Mouse (Mus musculus) neural tube, embryonic 10.5 days (tissue): ENCODE data around the gene Dlgap1.
A peak's percentile ranks its signal among the peaks of the same experiment; 100 is the strongest.
"Not testable (repeated sequence)": the region's sequence is repeated elsewhere in the genome, so short reads cannot be mapped to it uniquely, and the experiment has no call there.

Experiments
- DNase-seq: peaks from one replicate; pipeline ENCODE4 v3.0.0-alpha.2; 2017; ENCODE audit warnings: low spot score; ENCODE audit errors: extremely low spot score

Gene Dlgap1

DNA sequence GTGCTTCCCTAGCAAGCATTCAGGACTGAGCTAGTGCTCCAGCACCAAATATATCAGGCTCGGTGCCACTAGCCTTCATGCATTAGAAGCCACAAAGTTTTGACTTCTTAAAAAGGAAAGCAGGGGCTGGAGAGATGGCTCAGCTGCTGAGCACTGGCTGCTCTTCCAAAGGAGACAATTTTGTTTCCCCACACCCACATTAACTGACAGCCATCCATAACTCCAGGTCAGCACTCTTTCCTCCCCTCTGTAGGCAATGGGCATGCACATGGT is 828.8 kb downstream of the Dlgap1 start:
- no peak for DNase-seq

DNA sequence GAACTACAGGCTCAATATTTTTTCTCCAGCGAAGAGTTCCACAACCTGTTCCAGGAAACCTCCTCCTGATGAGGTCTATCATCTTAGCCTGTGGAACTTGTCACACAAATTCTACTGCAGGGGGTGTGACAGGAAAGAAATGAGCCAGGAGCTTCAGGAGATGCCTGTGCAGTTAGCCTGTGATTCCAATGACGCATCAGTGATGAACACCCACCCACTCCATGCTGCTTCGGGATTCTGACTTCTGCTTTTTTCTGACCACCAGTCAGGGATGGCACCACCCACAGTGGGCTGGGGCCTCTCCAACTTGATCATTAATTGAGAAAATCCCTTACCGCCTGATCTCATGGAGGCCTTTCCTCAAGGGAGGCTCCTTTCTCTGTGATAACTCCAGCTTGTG is 830.4 kb downstream of the Dlgap1 start:
- no peak for DNase-seq

DNA sequence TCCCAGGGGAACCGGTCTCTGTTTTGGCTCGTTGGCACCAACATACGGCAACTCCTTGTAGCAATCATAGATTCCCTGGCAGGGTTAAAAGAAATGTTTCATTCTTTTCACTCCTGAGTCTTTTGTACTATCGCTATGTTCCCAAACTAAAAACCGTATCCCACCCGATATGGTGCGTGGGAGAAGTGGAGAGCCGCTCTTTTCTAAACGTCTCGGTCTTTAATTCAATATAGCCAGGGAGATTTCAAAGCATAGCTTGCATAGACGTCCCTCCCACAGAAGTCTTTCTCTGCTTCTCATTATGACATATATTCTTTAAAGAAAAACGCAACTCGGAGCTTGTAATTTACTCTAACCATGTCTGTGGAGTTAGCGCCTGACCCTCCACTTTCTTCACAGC is 833.1 kb downstream of the Dlgap1 start:
- no peak for DNase-seq

DNA sequence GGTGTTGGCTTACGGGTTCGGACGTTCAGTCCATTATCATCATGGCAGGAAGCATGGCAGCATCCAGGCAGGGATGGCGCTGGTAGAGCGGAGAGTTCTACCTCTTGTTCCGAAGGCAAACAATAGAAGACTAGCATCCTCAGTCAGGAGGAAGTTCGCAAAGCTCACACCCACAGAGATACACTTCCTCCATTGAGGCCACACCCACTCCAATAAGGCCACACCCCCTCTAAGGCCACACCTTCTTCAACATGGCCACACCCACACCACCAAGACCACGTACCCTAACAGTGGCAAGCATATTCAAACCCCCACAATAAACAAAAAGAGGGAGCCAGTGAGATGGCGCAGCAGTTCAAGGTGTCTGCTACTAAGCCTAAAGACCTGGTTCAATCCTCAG is 837.0 kb downstream of the Dlgap1 start:
- DNase-seq = no peak

DNA sequence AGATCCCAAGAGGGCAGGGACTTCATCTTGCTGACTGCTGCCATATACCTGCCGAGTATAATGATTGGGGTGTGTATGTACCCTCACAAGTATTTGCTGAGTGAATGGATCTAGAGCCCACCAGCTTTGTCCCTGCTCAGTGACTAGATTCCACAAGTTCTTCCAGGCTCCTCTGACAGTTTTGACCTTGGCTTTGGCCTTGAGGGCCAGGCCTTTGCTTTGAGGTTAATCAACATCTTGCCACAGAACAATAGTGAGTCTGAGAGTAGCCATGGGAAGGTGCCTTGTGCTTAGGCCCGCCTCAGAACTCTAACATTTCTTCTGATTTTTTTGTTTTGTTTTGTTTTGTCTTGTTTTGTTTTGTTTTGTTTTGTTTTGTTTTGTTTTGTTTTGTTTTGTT is 837.7 kb downstream of the Dlgap1 start:
- DNase-seq = no peak

DNA sequence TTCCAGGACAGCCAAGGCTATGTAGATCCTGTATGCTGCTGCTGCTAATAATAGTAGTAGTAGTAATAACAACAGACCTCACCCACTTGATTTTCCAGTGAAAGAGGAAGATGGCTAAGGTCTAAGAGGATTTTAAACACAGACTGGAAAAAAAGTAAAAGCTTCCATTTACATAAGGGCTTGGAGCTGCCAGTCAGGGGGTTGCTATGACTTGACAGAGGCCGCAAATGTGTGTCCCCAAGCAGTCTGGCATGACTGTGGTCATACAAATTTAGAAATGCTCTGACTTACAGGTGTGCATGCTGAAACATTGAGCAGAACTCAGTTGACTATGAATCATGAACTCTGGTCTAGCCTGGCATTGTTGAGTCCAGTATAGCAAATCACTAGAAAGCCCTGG is 839.0 kb downstream of the Dlgap1 start:
- no peak for DNase-seq

DNA sequence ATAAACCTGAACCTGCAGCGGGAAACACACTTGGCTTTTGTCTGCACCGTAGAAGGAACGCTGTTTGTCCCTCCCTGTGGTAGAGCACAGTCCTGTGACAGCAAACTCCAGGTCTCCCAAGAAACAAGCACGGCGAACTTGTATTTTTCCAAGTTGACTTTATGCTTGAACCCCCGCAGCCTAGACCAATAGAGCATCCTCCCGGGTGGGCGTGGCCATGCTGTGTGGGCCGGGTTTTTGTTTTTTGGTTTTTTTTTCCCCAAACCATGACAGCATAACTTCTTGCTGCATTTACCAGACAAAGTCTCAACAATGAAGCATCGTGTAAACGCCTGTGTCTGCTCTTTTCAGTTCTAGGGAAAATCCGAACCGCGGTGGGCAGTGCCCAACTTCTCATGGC is 840.0 kb downstream of the Dlgap1 start:
- DNase-seq = no peak

DNA sequence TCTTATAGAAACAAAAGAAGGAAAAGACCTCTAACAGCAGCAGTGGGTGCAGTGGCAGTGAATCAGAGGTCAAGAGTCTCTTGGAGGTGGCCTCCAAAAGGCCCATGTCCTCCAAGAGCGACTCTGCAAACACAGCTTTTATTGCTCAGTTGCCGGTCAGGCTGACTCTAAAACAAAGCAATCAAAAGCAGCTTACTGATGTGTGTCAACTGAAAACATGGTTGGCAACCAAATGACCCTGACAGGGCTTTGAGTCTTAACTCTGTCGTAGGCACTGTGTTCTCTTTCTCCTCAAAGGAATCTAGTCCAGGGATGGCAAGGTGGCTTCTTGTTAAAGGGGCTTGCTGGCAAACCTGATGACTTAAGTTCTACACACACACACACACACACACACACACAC is 840.9 kb downstream of the Dlgap1 start:
- no peak for DNase-seq

DNA sequence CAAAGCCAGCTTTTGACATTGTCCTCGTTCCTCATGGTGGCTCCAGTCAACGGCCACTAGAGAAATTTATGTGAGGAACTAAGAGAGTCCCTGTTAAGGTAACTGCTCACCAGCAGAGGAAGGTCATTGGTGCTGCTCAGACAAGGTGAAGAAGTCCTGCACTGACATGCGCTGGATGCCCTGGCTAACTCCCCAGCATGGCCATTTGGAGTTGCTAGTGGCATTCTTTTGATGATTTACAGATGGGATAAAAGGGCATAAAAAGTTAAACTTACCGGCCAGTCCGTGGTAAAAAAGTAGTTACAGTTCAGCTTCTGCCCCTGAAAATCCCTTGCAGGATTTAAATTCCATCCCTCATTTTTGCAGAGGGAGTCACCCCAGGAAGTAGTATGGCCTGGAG is 841.9 kb downstream of the Dlgap1 start:
- no peak for DNase-seq

DNA sequence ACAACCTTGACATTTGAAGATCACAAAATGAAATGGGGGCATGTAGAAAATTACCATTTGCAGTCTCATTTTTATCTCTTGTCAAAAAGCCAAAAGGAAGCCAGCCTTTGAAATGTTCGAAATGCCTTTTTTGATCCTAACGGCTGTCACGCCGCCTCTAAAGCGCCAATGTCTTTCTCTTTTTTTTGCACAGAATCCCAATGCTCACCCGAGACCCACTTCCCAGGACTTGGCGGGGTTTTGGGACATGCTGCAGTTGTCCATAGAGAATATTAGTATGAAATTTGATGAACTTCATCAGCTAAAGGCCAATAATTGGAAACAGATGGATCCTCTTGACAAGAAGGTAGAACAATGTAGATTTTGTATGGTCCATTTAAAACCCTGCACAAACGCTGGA is 846.1 kb downstream of the Dlgap1 start:
- no peak for DNase-seq

DNA sequence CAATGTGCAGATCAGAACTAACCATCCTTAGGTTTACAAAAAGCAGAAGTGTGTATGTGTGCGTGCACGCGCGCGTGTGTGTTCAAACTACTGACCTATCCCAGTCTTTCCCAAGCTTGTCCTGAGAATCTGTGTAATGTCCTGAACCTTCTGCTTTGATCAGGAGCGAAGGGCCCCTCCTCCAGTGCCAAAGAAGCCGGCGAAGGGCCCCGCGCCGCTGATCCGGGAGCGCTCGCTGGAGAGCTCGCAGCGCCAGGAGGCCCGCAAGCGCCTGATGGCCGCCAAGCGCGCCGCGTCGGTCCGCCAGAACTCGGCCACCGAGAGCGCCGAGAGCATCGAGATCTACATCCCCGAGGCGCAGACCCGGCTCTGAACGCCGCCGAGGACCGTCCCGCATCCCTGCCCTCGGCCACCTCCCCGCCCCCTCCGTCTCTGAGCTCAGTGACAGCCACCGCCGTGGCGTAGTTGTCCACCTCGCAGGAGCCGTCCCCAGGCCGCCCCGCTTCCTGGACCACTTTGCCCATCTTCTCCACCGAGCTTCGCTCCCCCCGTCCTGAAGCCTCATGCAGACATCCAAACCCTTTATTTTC is 849.1 kb downstream of the Dlgap1 start:
- DNase-seq = peak; percentile 58

DNA sequence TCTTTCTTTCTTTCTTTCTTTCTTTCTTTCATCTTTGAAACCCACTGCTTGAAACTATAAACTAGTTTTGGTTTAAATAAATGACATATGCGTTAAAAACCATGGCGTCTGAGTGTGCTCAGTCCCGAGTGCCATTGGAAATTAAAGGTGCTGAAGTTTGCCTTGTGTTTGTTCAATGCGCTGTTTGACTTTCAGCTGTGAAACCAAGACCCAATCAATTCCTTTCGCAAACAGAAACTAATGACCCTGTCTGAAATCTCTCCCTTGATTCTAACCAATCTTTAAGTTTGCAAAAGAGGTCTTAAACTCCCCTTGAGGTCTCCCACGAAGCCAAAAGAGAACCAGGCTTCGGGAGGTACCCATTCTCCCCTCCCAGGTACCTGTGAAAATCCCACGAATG is 854.2 kb downstream of the Dlgap1 start:
- DNase-seq = no peak

DNA sequence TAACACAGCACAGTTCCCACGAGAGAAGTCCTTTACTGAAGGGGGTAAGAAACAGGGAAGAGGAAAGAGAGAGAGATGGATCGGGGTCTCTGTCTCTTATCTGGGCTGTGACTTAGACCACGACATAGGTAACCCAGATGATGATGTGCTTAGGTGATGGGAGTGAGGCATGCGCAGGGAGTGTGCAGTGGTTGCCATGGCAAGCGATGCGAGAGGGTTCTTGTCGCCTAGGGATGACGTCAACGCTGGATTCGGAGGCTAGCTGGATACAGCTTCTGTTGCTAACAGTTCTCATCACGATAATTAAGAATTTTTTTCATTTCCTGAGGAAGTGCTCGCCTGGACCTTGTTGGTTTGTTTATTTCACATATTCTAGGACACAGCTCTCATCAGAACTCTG is 857.4 kb downstream of the Dlgap1 start:
- DNase-seq = no peak

DNA sequence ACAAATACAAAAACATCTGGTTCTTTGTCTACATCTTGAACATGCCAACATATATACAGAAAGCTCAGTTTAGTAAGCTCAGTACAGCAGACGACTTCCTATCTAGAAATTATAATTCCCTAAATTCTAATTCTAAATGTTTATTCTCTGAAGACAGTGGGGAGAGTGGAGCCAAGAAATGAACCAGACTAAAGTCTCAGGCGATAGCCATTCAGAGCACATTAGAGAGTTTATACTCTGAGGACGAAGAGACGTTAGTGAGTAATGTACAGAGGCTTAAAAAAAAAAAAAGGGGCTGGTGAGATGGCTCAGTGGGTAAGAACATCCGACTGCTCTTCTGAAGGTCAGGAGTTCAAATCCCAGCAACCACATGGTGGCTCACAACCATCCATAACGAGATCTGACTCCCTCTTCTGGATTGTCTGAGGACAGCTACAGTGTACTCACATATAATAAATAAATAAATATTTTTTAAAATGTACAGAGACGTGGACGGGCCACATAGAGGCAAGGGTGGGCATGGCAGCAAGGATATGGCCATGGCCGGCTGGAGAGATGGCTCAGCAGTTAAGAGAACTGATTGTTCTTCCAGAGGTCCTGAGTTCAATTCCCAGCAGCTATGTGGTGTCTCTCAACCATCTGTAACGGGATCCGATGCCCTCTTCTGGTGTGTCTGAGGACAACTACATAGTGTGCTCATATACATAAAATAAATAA is 858.7 kb downstream of the Dlgap1 start:
- DNase-seq = not testable (repeated sequence)

DNA sequence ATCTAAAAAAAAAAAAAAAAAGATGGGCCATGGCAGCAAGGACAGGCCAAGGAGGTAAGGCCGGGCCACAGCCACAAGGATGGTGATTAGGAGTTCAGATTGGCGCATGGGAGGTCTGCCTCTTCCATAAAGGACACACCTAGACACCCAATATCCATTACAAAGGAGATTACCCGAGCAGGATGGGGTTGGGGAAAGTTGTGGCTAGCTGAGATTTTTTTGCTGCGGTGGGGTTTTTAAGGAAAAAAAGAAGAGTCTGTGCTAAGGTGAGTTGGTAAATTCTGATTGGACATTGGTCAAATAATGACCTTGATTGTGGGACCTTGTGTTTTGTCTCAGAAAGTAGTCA is 859.3 kb downstream of the Dlgap1 start:
- no peak for DNase-seq

DNA sequence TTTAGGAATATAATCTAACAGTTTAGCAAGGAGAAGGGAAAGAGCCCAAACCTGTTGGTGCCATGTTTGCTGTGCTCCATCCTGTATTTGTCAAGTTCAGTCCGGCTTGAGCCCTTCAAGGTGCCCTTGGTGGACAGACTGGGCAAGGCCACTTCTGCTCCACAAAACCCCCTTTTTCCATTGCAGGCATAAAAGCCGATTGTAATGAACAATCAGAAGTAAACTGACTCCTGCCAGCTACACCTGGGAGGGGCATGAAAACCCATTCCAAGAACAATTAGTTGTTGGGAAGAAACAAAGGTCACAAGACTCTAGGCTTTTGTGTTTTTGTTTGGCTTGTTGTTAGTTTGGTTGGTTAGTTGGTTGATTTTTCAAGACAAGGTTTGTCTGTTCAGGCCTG is 859.7 kb downstream of the Dlgap1 start:
- no peak for DNase-seq

DNA sequence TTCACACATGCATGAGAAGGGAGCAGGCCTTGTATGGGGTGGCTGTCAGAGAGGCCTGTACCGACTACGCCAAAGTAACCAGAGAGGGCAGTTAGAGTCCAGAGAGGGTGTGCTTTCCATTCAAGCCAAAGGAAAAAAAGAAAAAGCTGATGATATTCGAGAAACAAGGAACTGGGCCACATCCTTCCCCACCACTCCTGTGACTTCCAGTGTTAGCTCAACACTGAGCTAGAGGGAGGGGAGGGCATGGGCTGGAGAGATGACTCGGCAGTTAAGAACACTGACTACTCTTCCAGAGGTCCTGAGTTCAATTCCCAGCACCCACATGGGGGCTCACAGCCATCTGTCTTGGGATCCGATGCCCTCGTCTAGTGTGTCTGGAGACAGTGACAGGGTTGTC is 860.3 kb downstream of the Dlgap1 start:
- no peak for DNase-seq

DNA sequence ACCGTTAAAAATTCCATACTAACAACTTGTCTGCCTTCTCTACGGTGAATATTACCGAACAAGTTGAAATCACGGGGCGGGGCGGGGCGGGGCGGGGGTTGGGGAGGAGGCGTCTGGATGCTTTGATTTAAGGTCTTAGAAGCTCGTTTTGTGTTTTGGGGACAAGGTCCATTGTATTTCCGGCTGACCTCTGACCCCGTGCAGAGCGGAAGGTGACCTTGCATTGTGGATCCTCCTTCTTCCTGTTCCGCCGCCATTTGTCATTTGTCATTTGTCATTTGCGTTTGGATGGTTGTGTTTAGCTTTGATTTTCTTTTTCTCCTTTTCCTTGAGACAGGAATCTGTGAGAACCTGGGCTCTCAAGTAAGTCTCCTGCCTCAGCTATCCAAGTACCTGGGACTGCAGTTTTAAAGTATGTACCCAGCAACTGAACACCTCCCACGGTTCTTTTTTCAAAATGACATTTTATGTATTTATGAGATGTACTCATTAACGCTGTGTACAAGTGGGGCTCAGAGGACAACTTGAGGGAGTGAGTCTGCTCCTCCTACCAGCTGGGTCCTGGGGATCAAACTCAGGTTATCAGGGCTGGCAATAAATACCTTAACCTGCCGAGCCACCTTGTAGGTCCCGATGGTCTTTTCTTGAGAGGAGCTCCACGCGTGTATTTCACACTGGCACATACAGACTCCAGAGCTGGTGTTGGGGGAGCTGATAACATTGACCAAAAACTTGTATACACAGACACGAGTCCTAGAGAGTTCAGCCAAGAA is 861.3 kb downstream of the Dlgap1 start:
- DNase-seq = no peak

DNA sequence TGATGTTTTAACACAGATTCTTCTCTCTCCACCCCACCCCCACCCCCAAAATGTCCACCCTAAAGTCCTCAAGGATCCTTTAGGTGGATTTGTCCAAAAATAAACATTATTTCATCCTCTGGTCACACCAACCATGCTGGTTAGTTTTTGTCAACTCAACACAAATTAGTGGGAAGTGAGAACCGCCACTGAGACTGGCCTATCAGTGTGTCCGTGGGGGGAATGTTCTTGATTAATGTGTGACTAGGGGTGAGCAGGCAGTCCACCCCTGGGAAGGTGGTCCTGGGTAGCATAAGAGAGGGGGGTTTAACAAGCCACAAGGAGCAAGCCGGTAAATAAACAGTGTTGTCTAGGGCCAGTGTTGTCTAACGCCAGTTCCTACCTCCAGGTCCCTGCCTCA is 862.7 kb downstream of the Dlgap1 start:
- no peak for DNase-seq

DNA sequence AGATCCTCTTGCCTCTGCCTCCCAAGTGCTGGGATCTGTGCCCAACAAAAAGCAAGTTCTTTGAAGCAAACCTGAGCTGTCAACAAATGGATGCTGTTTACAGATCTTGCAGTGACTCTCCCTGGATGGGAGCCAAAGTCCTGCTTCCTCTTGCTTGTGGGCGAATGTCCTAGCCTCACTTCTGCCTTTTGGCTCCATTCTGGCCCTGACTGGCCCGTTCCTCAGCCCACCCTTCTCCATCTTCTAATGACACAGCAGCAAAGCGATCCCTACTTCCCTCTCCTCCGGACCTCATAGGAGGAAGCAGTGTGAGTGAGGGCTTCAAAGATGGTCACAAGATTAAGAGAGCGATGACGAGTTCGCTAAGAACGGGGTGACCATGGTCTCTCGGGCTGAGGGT is 863.7 kb downstream of the Dlgap1 start:
- DNase-seq = no peak

DNA sequence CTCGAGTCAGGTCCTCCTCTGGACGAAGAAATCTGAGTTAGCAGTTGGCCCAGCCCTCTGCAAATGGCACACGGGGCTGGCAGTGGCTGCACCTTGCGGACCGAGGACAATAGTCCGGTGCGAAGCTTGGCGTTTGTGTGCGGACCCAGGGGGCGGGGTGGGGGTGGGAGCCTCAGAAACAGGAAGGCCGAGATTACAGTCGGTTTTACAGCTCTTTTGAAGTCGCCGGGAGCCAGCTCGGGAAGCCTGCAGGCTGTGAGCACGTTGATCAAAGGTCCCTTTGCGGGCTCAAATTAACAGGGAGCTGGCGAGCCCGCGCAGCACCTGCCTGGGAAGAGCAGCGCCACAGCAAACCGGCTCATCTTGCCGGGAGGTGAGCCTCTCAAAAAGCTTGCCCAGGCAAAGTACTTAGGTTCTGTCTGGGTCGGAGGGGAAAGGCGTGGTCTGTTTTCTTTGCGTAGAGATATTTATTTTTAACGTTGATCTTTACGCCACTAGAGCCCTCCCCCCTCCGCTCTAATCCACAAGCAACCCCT is 865.6 kb downstream of the Dlgap1 start:
- DNase-seq = no peak

DNA sequence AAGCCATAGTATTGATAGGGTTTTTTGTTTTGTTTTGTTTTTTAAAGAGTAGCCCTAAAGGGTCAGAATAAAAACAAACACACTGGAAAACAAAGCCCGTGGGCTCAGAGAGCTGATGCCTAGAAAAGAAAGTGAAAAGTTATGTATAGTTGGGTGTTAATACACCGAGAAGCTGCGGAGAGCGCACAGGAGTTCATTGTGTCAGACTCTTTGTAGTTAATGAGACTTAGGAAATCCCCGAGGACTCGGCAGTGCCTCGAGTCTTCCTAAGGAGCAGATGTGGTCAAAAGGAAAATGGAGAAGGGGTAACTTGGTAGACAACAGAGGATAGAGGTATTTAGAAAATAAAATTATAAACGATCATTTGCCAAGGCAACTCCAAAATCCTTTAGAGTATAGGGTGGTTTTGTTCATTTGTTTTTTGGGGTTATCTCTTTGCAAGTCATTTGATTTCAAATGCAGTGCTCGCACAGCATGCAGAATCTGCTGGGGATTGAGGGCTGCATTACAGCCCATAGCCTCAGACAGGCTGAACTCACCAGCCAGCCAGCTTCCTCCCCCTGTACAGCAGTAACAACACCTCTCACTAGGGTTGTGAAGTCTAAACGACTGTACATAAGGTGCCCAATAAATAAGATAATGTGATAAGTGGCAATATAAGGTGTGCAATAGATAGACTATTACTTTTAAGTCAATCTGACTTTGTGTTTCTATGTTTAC is 866.4 kb downstream of the Dlgap1 start:
- DNase-seq = no peak
